Mouse (Mus musculus) embryonic fibroblast, embryonic 13.5 days (primary cell): Measurements from ENCODE around the gene Cysltr2.

Source experiments
- CTCF ChIP-seq: IDR thresholded peaks from 2 replicates; pipeline ENCODE4 v1.5.1; 2011; ENCODE audit warnings: mild to moderate bottlenecking, control low read depth, low read length, moderate library complexity, borderline replicate concordance; ENCODE audit not compliant: insufficient read depth
- POLR2A ChIP-seq: IDR thresholded peaks from 2 replicates; pipeline ENCODE4 v1.6.1; 2011; ENCODE audit warnings: low read depth, mild to moderate bottlenecking, control low read depth, low read length, moderate library complexity

DNA sequence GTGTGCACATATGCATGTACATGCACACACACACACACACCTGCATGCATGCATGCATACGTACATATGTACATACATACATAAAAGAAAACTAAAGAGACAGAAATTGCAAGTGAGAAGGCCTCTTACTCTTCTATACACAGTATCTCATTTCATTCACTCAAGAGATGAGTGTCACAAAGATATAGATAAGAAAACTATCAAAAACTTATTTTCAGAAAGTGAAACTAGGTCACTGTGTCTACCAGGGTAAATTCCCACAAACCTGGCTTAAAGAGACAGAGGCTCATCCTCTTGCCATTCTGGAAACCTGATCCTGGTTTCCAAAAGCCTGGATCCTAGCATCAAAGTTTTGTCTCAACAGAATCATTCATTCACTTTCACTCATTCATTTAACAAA is 39.3 kb upstream of the Cysltr2 start:
- TF ChIP-seq CTCF = no peak
- no peak for TF ChIP-seq POLR2A
